Mouse (Mus musculus): ENCODE measurements around the gene Slc25a11. TPM values are rescaled to one million over a fixed set of nuclear protein-coding genes. Genes with fewer than 3 reads are reported as not detected.

Slc25a11 gene
- polyA plus RNA-seq, 1 experiment from 2014 or later = 174 TPM

DNA sequence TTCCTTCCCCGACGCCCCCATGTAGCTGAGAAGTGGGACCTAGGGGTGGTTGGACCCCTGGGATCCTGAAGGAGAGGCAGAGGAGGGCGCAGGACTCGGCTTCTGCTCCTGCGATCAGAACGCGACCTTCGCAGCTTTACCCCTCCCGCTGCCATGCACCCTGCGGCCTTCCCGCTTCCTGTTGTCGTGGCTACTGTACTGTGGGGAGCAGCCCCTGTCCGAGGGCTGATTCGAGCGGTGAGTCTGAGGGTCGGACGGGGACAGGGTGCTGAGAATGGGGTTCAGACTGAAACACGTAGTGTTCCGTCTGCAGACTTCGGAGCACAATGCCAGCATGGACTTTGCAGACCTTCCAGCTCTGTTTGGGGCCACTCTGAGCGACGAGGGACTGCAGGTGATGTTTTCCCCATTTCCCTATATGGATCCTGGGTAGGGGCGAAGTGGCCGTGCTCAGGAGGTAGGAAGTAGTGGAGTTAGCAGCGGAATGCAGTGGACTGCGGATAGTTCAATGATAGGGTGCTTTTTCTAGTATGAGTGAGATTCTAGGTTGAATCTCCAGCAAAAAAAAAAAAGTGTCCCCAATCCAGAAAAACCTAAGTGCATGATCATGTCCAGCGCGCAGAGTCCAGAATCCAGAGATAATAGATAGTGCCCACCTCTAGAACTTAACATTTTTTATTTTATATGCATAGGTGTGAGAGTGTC, 589 bp upstream of the Slc25a11 start:
- Histone ChIP-seq H3K9ac (replicated peaks; ENCODE audit: low read depth, low read length) (peak overlapping the region; percentile 64), H3K27me3 (replicated peaks; ENCODE audit: control insufficient read depth, insufficient read depth, low read length) (no peaks in the 10 kb centered on the region), H3K4me1 (replicated peaks; ENCODE audit: control insufficient read depth, insufficient read depth, low read length) (peaks cover 42% of the 10 kb centered on the region), H3K27ac (ENCODE audit: low read length) (peak overlapping the region; percentile 96), H3K9me3 (ENCODE audit: control insufficient read depth, low read length) (no peaks in the 10 kb centered on the region), H3K4me2 (ENCODE audit: low read length) (peak overlapping the region; percentile 94), H3K36me3 (ENCODE audit: control insufficient read depth, insufficient read depth) (peaks cover 30% of the 10 kb centered on the region), H3K4me3 (replicated peaks; ENCODE audit: low read length) (peak overlapping the region; percentile 56)
- WGBS = 4% methylated on average over 28 of the region's 28 CpGs
- no peak; the same call in 1 of the 2 replicates for ATAC-seq

DNA sequence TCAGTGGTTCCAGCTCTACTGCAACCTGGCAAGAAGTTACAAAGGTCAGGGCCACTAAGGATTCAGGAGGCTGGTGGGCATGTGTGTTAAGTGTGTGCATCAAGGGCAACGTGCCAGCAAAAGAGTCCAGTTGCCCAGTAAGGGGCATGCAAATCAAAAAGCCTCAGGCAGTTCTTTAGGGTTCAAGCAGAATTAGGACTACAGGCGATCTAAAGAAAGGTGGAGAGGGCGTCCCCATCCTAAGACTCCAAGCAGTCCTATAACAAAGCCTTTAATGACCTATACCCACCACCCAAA, 1.1 kb downstream of the Slc25a11 start:
- Histone ChIP-seq H3K4me3 (replicated peaks; ENCODE audit: low read length) (peak overlapping the region; percentile 56), H3K36me3 (ENCODE audit: control insufficient read depth, insufficient read depth) (peaks cover 24% of the 10 kb centered on the region), H3K4me2 (ENCODE audit: low read length) (peak overlapping the region; percentile 90), H3K4me1 (replicated peaks; ENCODE audit: control insufficient read depth, insufficient read depth, low read length) (peaks cover 30% of the 10 kb centered on the region), H3K27me3 (replicated peaks; ENCODE audit: control insufficient read depth, insufficient read depth, low read length) (no peaks in the 10 kb centered on the region), H3K27ac (ENCODE audit: low read length) (peak overlapping the region; percentile 90), H3K9ac (replicated peaks; ENCODE audit: low read depth, low read length) (peak overlapping the region; percentile 90), H3K9me3 (ENCODE audit: control insufficient read depth, low read length) (no peaks in the 10 kb centered on the region)
- ATAC-seq = no peak
- 25% methylated on average over 3 of the region's 3 CpGs for WGBS

DNA sequence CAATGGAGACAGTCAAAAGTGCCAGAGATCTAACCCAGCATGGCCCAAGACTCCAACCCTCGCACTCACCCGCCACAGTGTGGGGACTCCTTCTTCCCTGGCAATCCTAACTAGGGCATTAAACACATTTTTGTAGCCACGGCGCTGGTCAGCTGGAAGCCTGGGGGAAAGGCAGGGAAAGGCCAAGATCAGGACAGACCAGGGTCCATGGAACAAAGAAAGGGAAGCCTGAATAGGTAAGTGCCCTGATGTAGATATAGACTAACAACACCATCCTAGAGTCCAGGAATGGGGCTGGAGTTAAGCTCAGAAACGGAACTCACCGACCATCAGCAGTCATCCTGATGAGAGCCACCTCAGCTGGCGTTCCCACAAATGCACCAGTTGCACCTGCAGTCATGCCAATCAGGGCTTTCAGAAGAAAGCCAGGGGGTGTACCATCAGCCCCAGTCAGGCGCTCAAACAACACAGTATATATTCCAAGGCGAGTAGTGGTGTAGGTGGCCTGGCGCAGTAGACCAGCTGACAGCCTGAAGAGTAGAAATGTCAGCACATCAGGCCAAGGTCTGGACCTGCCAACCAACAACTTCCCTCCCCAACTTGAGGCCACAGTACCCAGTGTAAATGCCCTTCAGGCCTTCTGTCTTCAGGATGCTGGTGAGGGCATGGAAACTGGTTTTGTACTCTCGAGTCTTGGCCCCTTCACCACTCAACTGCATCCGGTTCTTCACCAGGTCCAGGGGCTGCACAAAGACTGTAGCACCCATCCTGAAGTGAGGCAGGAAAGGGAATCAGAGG, 1.6 kb downstream of the Slc25a11 start:
- WGBS = 93% methylated on average over 12 of the region's 12 CpGs

DNA sequence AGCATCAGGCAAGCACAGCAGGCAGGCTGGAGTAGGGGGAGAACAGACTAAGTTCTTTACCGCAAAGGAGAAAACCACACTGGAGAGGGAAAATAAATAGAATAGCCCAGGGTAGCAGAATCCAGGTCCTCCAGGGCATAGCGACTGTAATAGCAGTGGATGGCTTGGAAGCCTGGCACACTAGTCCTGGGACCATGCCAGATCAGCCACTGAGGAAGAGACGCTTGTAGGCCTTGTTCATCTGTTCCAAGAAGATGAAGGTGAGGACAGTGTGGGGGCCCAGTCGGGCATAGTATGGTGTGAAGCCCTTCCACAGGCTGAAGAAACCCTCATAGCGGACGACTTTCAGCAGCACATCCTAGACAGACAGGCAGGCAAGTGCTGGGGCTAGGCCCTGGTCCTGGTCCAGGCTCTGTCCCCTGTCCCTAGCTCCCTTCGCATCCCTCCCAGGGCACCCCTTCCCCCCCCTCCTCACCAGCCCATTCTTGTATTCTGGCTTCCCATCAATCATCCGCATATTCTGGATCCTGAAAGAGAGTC, 2.6 kb downstream of the Slc25a11 start:
- Histone ChIP-seq H3K36me3 (ENCODE audit: control insufficient read depth, insufficient read depth) (peaks cover 11% of the 10 kb centered on the region), H3K9me3 (ENCODE audit: control insufficient read depth, low read length) (no peaks in the 10 kb centered on the region), H3K9ac (replicated peaks; ENCODE audit: low read depth, low read length) (no peak overlapping the region), H3K4me2 (ENCODE audit: low read length) (no peak overlapping the region), H3K4me1 (replicated peaks; ENCODE audit: control insufficient read depth, insufficient read depth, low read length) (peaks cover 30% of the 10 kb centered on the region), H3K4me3 (replicated peaks; ENCODE audit: low read length) (no peak overlapping the region), H3K27ac (ENCODE audit: low read length) (no peak overlapping the region), H3K27me3 (replicated peaks; ENCODE audit: control insufficient read depth, insufficient read depth, low read length) (no peaks in the 10 kb centered on the region)
- ATAC-seq = no peak
- WGBS = 92% methylated on average over 8 of the region's 8 CpGs

More for the DNA sequence above, 1.6 kb downstream of the Slc25a11 start:
- peak overlapping the region; percentile 56 for H3K4me3 ChIP-seq (replicated peaks; ENCODE audit: low read length)
- ATAC-seq = no peak
- H3K4me1 ChIP-seq (replicated peaks; ENCODE audit: control insufficient read depth, insufficient read depth, low read length) = peaks cover 30% of the 10 kb centered on the region
- no peaks in the 10 kb centered on the region for H3K9me3 ChIP-seq (ENCODE audit: control insufficient read depth, low read length)
- H3K27ac ChIP-seq (ENCODE audit: low read length) = peak overlapping the region; percentile 90; the same call in 1 of the 2 replicates
- H3K9ac ChIP-seq (replicated peaks; ENCODE audit: low read depth, low read length) = peak overlapping the region; percentile 90
- peaks cover 19% of the 10 kb centered on the region for H3K36me3 ChIP-seq (ENCODE audit: control insufficient read depth, insufficient read depth)
- H3K4me2 ChIP-seq (ENCODE audit: low read length) = peak overlapping the region; percentile 90
- no peaks in the 10 kb centered on the region for H3K27me3 ChIP-seq (replicated peaks; ENCODE audit: control insufficient read depth, insufficient read depth, low read length)

GRCm38 (mm10) chr11:70643051-70643450, 4.2 kb downstream of the Slc25a11 start:
- H3K9ac ChIP-seq (replicated peaks; ENCODE audit: low read depth, low read length) = no peak overlapping the region
- 93% methylated on average over 6 of the region's 6 CpGs for WGBS
- peaks cover 6% of the 10 kb centered on the region for H3K36me3 ChIP-seq (ENCODE audit: control insufficient read depth, insufficient read depth)
- peaks cover 17% of the 10 kb centered on the region for H3K4me1 ChIP-seq (replicated peaks; ENCODE audit: control insufficient read depth, insufficient read depth, low read length)
- no peak overlapping the region for H3K27ac ChIP-seq (ENCODE audit: low read length)
- no peak overlapping the region for H3K4me2 ChIP-seq (ENCODE audit: low read length)
- no peak for ATAC-seq
- H3K4me3 ChIP-seq (replicated peaks; ENCODE audit: low read length) = no peak overlapping the region
- H3K27me3 ChIP-seq (replicated peaks; ENCODE audit: control insufficient read depth, insufficient read depth, low read length) = no peaks in the 10 kb centered on the region
- H3K9me3 ChIP-seq (ENCODE audit: control insufficient read depth, low read length) = no peaks in the 10 kb centered on the region

- Histone ChIP-seq H3K27ac (ENCODE audit: low read length) (no peak overlapping the region), H3K9me3 (ENCODE audit: control insufficient read depth, low read length) (no peaks in the 10 kb centered on the region), H3K4me1 (replicated peaks; ENCODE audit: control insufficient read depth, insufficient read depth, low read length) (peaks cover 10% of the 10 kb centered on the region), H3K27me3 (replicated peaks; ENCODE audit: control insufficient read depth, insufficient read depth, low read length) (no peaks in the 10 kb centered on the region), H3K4me2 (ENCODE audit: low read length) (no peak overlapping the region), H3K9ac (replicated peaks; ENCODE audit: low read depth, low read length) (no peak overlapping the region), H3K4me3 (replicated peaks; ENCODE audit: low read length) (no peak overlapping the region), H3K36me3 (ENCODE audit: control insufficient read depth, insufficient read depth) (peaks cover 6% of the 10 kb centered on the region)
- 82% methylated on average over 7 of the region's 7 CpGs for WGBS
- no peak for ATAC-seq
Observed at GRCm38 (mm10) chr11:70641241-70641640, 6.0 kb downstream of the Slc25a11 start.

DNA sequence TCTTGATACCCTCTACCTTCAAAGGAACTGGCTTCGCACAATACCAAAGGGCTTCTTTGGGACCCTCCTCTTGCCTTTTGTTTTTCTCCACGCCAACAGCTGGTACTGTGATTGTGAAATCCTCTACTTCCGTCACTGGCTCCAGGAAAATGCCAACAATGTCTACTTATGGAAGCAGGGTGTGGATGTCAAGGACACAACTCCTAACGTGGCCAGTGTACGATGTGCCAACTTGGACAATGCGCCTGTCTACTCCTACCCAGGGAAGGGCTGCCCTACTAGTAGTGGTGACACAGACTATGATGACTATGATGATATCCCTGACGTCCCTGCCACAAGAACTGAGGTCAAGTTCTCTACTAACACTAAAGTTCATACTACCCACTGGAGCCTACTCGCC, 7.3 kb downstream of the Slc25a11 start:
- H3K36me3 ChIP-seq (ENCODE audit: control insufficient read depth, insufficient read depth) = peaks cover 6% of the 10 kb centered on the region
- H3K4me2 ChIP-seq (ENCODE audit: low read length) = no peak overlapping the region
- no peak for ATAC-seq
- no peaks in the 10 kb centered on the region for H3K9me3 ChIP-seq (ENCODE audit: control insufficient read depth, low read length)
- H3K27me3 ChIP-seq (replicated peaks; ENCODE audit: control insufficient read depth, insufficient read depth, low read length) = no peaks in the 10 kb centered on the region
- 84% methylated on average over 8 of the region's 8 CpGs for WGBS
- no peak overlapping the region for H3K4me3 ChIP-seq (replicated peaks; ENCODE audit: low read length)
- H3K9ac ChIP-seq (replicated peaks; ENCODE audit: low read depth, low read length) = no peak overlapping the region
- no peak overlapping the region for H3K27ac ChIP-seq (ENCODE audit: low read length)
- no peaks in the 10 kb centered on the region for H3K4me1 ChIP-seq (replicated peaks; ENCODE audit: control insufficient read depth, insufficient read depth, low read length)

DNA sequence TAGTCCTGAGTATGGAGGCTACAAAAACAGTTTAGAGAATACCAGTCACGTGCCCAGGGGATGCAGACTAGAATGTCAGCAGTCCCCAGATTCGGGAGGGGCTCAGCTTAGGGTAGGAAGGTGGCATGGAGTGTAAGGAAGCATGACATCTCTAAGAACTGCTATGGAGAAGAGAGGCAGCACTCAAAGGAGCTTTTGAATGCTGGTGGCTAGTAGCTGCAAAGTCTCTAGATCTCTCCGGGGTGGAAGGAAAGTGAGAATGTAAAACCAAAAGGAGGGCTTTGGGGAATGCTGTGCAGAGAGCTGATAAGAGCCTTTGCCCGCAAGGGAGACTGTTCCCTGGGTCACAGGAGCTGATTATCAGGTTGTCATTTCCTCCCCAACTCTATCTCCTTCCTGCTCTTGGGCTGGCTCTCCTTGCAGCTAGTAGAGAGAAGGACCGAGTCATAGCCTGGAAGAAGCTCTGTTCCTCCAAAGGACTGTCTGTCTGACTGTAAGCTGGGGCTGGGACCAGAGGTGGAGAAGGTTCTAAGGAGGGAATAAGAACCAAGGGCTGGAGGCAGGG, 8.5 kb downstream of the Slc25a11 start, which contains the start of gene Gp1ba:
Gp1ba (plus strand) TSS at position 409 of the 565 bp plus-strand sequence.
- no peak within 1 kb of the TSS for H3K27ac ChIP-seq (ENCODE audit: low read length)
- WGBS = 55% methylated on average over 5 of the region's 5 CpGs
- H3K9me3 ChIP-seq (ENCODE audit: control insufficient read depth, low read length) = no peaks in the 10 kb centered on the region
- H3K27me3 ChIP-seq (replicated peaks; ENCODE audit: control insufficient read depth, insufficient read depth, low read length) = no peaks in the 10 kb centered on the region
- no peak within 1 kb of the TSS for H3K4me3 ChIP-seq (replicated peaks; ENCODE audit: low read length)
- H3K4me1 ChIP-seq (replicated peaks; ENCODE audit: control insufficient read depth, insufficient read depth, low read length) = no peaks in the 10 kb centered on the region
- H3K4me2 ChIP-seq (ENCODE audit: low read length) = no peak within 1 kb of the TSS
- no peaks in the 10 kb centered on the region for H3K36me3 ChIP-seq (ENCODE audit: control insufficient read depth, insufficient read depth)
- no peak for ATAC-seq
- H3K9ac ChIP-seq (replicated peaks; ENCODE audit: low read depth, low read length) = no peak within 1 kb of the TSS

GRCm38 (mm10) chr11:70638293-70638692, 9.0 kb downstream of the Slc25a11 start:
- ATAC-seq = no peak

More at GRCm38 (mm10) chr11:70638293-70638692, 9.0 kb downstream of the Slc25a11 start:
- Histone ChIP-seq H3K4me1 (replicated peaks; ENCODE audit: control insufficient read depth, insufficient read depth, low read length) (no peaks in the 10 kb centered on the region), H3K9ac (replicated peaks; ENCODE audit: low read depth, low read length) (no peak overlapping the region), H3K27me3 (replicated peaks; ENCODE audit: control insufficient read depth, insufficient read depth, low read length) (no peaks in the 10 kb centered on the region), H3K27ac (ENCODE audit: low read length) (no peak overlapping the region), H3K36me3 (ENCODE audit: control insufficient read depth, insufficient read depth) (no peaks in the 10 kb centered on the region), H3K4me3 (replicated peaks; ENCODE audit: low read length) (no peak overlapping the region), H3K9me3 (ENCODE audit: control insufficient read depth, low read length) (no peaks in the 10 kb centered on the region), H3K4me2 (ENCODE audit: low read length) (no peak overlapping the region)
- WGBS = 89% methylated on average over 1 of the region's 1 CpGs

Data from forebrain, embryonic 16.5 days (tissue).